Mouse (Mus musculus): Measurements from ENCODE around the gene Ccdc106. TPM values are rescaled to one million over a fixed set of nuclear protein-coding genes. Genes with fewer than 3 reads are reported as not detected.

The Ccdc106 gene
- polyA plus RNA-seq, 1 experiment from 2014 or later = 7.9 TPM

GRCm38 (mm10) chr7:5030554-5031275, 10.4 kb downstream of the Ccdc106 start:
- no peaks in the 10 kb centered on the region for H3K27me3 ChIP-seq
- ChIA-PET CTCF (no interaction called here), POLR2A (no interaction called here)
- DNase-seq (ENCODE audit: low read depth, low spot score) (no peak), ATAC-seq (no peak)
- in situ Hi-C loops (cut with MboI; ENCODE audit: low pct_unique_long_range_greater_than_20kb) = no loop called here
- TF ChIP-seq CTCF (IDR thresholded peaks at IDR 0.05) = no peak

DNA sequence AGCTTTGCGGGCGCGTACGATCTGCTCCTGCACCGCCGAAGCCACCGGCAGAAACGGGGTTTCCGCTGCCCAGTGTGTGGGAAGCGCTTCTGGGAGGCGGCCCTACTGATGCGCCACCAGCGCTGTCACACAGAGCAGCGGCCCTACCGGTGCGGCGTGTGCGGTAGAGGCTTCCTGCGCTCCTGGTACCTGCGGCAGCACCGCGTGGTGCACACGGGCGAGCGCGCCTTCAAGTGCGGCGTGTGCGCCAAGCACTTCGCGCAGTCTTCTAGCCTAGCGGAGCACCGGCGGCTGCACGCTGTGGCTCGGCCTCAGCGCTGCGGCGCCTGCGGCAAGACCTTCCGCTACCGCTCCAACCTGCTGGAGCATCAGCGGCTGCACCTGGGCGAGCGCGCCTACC, 11.1 kb downstream of the Ccdc106 start:
- DNase-seq (ENCODE audit: low read depth, low spot score) = no peak
- POLR2A ChIA-PET = no interaction called here
- in situ Hi-C loops (cut with MboI; ENCODE audit: low pct_unique_long_range_greater_than_20kb) = no loop called here

GRCm38 (mm10) chr7:5033818-5034217, 13.5 kb downstream of the Ccdc106 start, which contains the start of gene 4632433K11Rik:
Gene 4632433K11Rik (plus strand): TSS chr7:5034118.
- in situ Hi-C loops (cut with MboI; ENCODE audit: low pct_unique_long_range_greater_than_20kb) = no loop called here
- TF ChIP-seq CTCF (IDR thresholded peaks at IDR 0.05) = no peak
- no peak for ATAC-seq
- POLR2A ChIA-PET = interaction anchor here (1.1 kb wide), 1 partner anchor 13 kb away, joined by 3 read pairs; the partner anchor contains the start of genes Ccdc106 and Zfp865
- CTCF ChIA-PET = interaction anchor here (1.1 kb wide), 1 partner anchor 18 kb away, joined by 3 read pairs; the partner anchor contains the start of gene Zfp580
- no peak for DNase-seq (ENCODE audit: low read depth, low spot score)
- no peaks in the 10 kb centered on the region for H3K27me3 ChIP-seq

More for the DNA sequence above, 11.1 kb downstream of the Ccdc106 start:
- H3K27me3 ChIP-seq = no peaks in the 10 kb centered on the region
- no peak for TF ChIP-seq CTCF (IDR thresholded peaks at IDR 0.05)
- CTCF ChIA-PET = no interaction called here
- ATAC-seq = no peak

GRCm38 (mm10) chr7:5035628-5036027, 15.3 kb downstream of the Ccdc106 start:
- in situ Hi-C loops (cut with MboI; ENCODE audit: low pct_unique_long_range_greater_than_20kb) = no loop called here
- DNase-seq (ENCODE audit: low read depth, low spot score) (no peak), ATAC-seq (no peak)
- H3K27me3 ChIP-seq = no peaks in the 10 kb centered on the region
- POLR2A ChIA-PET = no interaction called here
- CTCF ChIA-PET = no interaction called here
- TF ChIP-seq CTCF (IDR thresholded peaks at IDR 0.05) = no peak

DNA sequence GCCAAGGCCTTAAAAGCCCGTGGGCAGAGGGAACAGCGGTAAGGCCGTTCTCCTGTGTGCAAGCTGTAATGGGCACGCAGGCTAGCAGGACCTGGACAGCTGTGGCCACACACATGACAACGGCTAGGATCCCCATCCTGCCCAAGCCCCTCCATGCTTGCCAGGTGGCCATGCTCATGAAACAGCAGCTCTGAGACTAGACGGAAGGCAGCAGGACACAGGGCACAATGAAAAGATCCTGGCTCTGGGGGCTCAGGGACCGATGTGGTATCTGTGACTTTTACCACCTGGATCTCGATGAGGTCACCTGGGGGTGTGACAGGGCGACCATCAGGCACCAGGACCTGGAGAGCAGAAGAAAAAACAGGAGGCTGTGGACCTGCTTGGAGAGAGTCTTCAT, 15.8 kb downstream of the Ccdc106 start:
- ATAC-seq (no peak), DNase-seq (ENCODE audit: low read depth, low spot score) (no peak)
- no peak for TF ChIP-seq CTCF (IDR thresholded peaks at IDR 0.05)
- in situ Hi-C loops (cut with MboI; ENCODE audit: low pct_unique_long_range_greater_than_20kb) = no loop called here
- no peaks in the 10 kb centered on the region for H3K27me3 ChIP-seq
- ChIA-PET CTCF (no interaction called here), POLR2A (no interaction called here)

GRCm38 (mm10) chr7:5037026-5037425, 16.7 kb downstream of the Ccdc106 start:
- in situ Hi-C loops (cut with MboI; ENCODE audit: low pct_unique_long_range_greater_than_20kb) = no loop called here
- ATAC-seq (no peak), DNase-seq (ENCODE audit: low read depth, low spot score) (no peak)
- TF ChIP-seq CTCF (IDR thresholded peaks at IDR 0.05) = no peak
- H3K27me3 ChIP-seq = no peaks in the 10 kb centered on the region
- ChIA-PET POLR2A (interaction anchor here (1.9 kb wide), 1 partner anchor 17 kb away, joined by 15 read pairs; the partner anchor contains the start of genes Ccdc106 and Zfp865), CTCF (no interaction called here)

DNA sequence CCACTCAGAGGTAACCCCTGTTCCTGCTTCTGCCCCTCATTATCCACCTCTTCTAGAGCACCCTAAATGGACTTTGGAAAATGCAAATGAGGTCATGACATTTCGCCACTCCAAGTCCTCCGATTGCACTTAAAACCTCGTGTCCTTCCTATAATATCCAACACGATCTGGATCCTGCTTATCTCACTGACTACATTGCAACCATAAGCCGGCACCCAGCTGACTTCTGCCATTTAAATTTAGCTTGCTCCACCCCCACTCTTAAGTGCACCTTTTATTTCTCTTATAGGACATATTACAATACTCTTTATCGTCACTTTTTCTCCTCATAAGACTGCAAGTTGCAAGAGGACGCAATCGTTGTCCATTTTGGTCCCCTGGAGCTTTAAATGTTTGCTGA, 17.1 kb downstream of the Ccdc106 start:
- in situ Hi-C loops (cut with MboI; ENCODE audit: low pct_unique_long_range_greater_than_20kb) = no loop called here
- ATAC-seq (no peak), DNase-seq (ENCODE audit: low read depth, low spot score) (no peak)
- TF ChIP-seq CTCF (IDR thresholded peaks at IDR 0.05) = no peak
- ChIA-PET CTCF (interaction anchor here (0.7 kb wide), 1 partner anchor 21 kb away, joined by 3 read pairs; no protein-coding TSS in a partner anchor), POLR2A (interaction anchor here (1.3 to 1.9 kb wide), 3 partner anchors 12 to 21 kb away, joined by 3 to 15 read pairs (median 5); partner anchors contain the start of genes Ccdc106 and Zfp865)
- no peaks in the 10 kb centered on the region for H3K27me3 ChIP-seq

DNA sequence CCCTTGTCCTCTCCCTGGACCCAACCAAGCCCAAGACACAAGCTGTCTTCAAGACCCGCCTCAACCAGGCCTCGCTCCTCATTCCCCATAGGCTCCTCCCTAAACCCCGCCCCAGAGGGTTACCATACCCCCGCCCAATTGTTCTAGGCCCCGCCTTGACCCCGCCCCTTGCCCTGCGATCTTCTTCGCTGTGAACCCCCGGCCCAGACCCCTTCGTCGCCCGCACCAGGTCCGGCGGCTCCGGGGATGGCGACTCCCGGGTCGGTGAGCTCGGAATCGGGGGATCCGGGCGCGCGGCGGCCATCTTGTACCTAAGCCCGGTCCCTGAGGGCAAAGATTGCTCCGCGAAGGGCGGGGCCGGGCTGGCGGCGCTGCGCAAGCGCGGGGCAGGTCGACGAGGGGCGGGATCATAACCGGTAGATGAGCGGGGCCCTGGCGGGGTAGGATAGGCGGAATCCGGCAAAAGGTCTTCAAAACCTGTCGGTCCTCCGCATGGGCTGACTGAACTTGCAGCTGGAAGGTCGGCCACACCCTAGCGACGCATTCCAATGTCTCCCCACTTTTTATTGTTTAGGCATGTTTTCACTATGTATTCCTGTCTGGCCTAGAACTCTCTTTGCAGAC, 17.9 kb downstream of the Ccdc106 start, which contains the start of gene Zfp784:
Zfp784 (minus strand) TSS at position 338 of the 624 bp plus-strand sequence.
- no peaks in the 10 kb centered on the region for H3K27me3 ChIP-seq
- no peak for TF ChIP-seq CTCF (IDR thresholded peaks at IDR 0.05)
- ChIA-PET CTCF (interaction anchor here (0.7 kb wide), 1 partner anchor 22 kb away, joined by 3 read pairs; no protein-coding TSS in a partner anchor), POLR2A (interaction anchor here (0.8 to 3.4 kb wide), 6 partner anchors 11 to 22 kb away, joined by 3 to 15 read pairs (median 4); partner anchors contain the start of genes Ccdc106, Zfp580 and Zfp865)
- ATAC-seq (peak; percentile 97), DNase-seq (ENCODE audit: low read depth, low spot score) (no peak)
- in situ Hi-C loops (cut with MboI; ENCODE audit: low pct_unique_long_range_greater_than_20kb) = no loop called here

DNA sequence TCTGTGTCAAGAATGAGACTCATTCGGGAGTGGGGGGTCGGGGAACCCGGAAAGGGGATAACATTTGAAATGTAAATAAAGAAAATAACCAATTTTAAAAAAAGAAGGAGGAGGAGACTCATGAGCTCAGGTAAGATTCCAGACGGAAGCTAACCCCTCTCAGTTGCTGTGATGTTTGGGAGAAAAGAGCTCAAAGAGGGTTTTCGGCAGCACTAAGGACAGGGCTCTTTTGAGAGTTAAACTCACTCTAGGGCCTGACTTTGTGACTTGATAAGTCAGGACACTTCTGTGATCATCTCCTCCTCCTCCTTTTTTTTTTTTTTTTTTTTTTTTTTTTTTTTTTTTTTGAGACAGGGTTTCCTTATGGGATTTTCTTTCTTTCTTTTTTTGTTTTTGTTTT, 18.6 kb downstream of the Ccdc106 start:
- in situ Hi-C loops (cut with MboI; ENCODE audit: low pct_unique_long_range_greater_than_20kb) = no loop called here
- no peak for ATAC-seq

GRCm38 (mm10) chr7:5044981-5045380, 24.6 kb downstream of the Ccdc106 start:
- no peak for DNase-seq (ENCODE audit: low read depth, low spot score)
- TF ChIP-seq CTCF (IDR thresholded peaks at IDR 0.05) = no peak
- H3K27me3 ChIP-seq = no peaks in the 10 kb centered on the region
- CTCF ChIA-PET = interaction anchor here (1.0 kb wide), 1 partner anchor 11 kb away, joined by 3 read pairs; no protein-coding TSS in a partner anchor
- ATAC-seq = no peak
- POLR2A ChIA-PET = no interaction called here
- in situ Hi-C loops (cut with MboI; ENCODE audit: low pct_unique_long_range_greater_than_20kb) = loop anchor here (5.0 kb wide), 1 partner anchor 103 kb away; no protein-coding TSS in a partner anchor

More for the DNA sequence above, 18.6 kb downstream of the Ccdc106 start:
- ChIA-PET POLR2A (interaction anchor here (1.5 to 3.4 kb wide), 3 partner anchors 12 to 23 kb away, joined by 5 to 15 read pairs (median 10); partner anchors contain the start of genes Ccdc106, Zfp580 and Zfp865), CTCF (no interaction called here)
- no peaks in the 10 kb centered on the region for H3K27me3 ChIP-seq
- TF ChIP-seq CTCF (IDR thresholded peaks at IDR 0.05) = no peak
- DNase-seq (ENCODE audit: low read depth, low spot score) = no peak
